Mouse (Mus musculus) left cerebral cortex, postnatal 14 days (tissue): ENCODE results near the gene C330021F23Rik. TPM values are rescaled to one million over a fixed set of nuclear protein-coding genes. Genes with fewer than 3 reads are reported as not detected.
A peak's percentile ranks its signal among the peaks of the same experiment; 100 is the strongest.

Experiments
- DNase-seq, 2 experiments: peaks; one replicate each; pipeline ENCODE4 v3.0.0; 2021 to 2022; ENCODE audit warnings: low spot score in 2 of 2, mixed read lengths in 1 of 2
- intact Hi-C: fragments of 180-260 bp; cut with DNase I; formaldehyde crosslinking; loops from one replicate; pipeline ENCODE4 v1.15.1; 2025
- total RNA-seq, 2 experiments: library from RNA; stranded (reverse); gene quantifications; 2 replicates each; pipeline ENCODE4 v1.2.3; 2021

The C330021F23Rik gene
- total RNA-seq, 2 experiments from 2014 or later, result not detected

DNA sequence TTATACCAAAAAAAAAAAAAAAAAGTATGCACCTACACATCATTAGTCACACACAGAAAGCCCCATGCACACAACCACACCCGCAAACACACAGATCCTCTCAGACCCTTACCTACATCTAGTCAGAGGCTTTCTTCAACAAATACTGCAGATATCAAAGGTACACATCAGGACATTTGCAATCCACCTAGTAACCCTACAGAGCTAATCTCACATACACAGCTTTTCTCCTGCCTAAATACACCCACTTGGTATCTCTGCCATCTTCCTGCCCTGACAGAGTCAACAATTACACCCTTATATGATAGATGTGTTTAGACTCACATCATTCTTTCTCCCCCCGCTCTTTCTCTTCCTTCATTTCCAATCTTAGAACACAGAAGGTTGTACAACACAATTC lies 18.7 kb downstream of the C330021F23Rik start:
- DNase-seq, result no peak
- intact Hi-C loops, result no loop called here

DNA sequence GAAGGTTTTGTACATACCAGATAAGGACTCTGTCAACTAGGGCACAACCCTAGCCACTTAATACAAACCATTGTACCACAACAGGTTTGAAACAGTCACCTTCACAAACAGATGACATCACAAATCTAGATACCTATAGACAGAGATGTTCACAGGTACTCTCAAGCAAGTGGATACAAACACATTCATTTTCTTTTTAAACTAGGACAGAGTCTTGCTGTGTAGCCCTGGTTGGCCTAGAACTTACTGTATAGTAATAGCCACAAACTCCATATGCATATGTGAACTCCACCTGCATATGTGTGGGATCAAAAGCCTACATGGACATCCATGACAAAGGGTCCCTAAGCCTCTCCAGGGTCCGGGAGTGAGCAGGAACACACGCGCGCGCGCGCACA lies 19.2 kb downstream of the C330021F23Rik start, which contains the start of gene Camsap3:
TSS of gene Camsap3 (plus strand) at position 301 of the 398 bp plus-strand sequence.
- no peak for DNase-seq
- intact Hi-C loops, result no loop called here

DNA sequence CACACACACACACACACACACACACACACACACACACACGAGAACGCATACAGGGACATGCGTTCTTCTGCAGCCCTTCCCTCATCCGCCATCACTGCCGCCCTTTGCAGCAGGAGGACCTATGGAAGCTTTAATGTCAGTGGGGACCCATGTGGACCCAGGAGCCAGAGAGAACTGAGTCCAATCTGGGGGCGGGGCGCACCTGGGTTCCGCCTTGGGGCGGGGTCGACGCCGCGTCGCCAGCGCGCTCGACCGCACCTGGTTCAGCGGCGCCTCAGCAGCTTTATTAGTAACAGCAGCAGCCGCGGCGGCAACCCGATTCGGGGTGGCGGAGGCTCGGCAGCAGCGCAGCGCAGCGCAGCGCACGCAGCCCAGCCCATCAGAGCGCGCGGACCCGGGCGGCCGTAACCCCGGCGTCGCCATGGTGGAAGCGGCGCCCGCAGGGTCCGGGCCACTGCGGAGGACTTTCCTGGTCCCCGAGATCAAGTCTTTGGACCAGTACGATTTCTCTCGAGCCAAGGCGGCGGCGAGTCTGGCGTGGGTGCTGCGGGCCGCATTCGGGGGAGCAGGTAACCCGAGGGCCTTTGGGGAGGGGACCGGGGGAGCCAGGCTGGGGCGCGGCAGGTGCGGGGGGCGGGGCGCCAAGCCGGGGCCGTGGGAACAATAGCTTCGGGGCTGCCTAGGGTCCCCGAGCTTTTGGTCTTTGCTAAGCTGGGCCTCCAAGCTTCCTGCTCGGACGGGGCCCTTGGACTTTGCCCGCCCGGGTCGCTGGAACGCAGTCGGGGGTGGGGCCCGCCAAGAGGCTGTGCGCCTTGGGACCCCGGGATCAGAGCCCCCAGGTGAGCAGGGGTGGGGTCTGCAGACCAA lies 19.8 kb downstream of the C330021F23Rik start:
- peak; percentile 71 to 75 for DNase-seq
- intact Hi-C loops, result no loop called here

DNA sequence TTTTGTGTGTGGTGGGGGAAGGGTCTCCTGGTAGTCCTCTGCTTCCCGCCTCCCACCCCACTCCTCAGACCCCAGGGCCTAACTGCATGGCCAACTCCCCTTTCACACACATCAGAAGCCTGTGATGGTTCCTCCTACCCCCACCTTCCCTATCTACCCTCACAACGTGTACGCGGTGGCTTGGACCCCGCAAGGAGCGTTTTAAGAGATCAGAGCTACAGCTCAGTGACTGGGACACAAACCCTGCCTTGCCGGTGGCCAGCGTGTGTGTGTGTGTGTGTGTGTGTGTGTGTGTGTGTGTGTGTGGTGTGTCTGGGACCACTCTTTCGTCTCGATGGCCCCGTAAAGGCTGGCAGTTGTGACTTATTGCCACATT lies 20.5 kb downstream of the C330021F23Rik start:
- intact Hi-C loops, result no loop called here
- DNase-seq, result peak in 1 of 2 experiments; percentile 21

- no peak for DNase-seq
- intact Hi-C loops, result no loop called here
Measured at GRCm38 (mm10) chr8:3593470-3593869, 25.7 kb downstream of the C330021F23Rik start.

GRCm38 (mm10) chr8:3594466-3594865 lies 26.7 kb downstream of the C330021F23Rik start:
- intact Hi-C loops, result no loop called here
- no peak for DNase-seq

DNA sequence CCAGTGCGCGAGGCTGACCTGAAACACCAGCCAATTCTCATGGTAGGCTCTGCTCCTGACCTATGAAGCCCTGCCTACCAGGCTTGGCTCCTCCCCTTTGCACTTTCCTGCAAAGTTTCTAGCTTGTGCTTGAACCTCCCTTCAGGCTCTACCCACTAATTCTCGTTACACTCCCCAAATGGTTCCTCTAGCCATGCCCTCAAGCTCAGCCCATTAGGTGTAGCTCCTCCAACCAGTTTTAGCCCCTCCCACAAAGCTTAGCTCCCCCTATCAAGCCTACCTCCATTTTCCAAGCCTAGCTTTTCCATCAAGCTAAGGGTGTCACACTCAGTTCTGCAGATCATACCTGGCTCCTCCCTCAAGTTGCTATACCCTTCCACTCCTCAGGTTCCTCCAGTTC lies 30.3 kb downstream of the C330021F23Rik start:
- no peak for DNase-seq
- intact Hi-C loops, result no loop called here

DNA sequence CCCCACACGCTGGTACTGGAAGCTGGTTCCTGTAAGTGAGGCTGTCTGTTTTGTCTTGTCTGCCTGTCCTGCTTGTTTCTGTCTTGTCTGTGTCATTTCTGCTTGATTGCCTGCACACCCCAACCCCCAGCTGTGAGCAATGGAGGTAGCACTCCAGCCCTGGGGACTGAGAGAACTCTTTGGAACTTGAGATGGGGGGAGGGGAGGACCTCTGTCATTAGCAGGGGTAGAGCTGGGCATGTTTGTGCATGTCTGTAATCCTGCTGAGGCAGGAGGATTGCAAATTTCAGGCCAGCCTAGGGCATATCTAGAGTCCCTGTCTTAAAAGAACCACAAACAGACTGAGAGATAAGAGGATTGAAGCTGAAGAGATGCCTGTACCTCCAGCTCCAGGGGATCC lies 31.4 kb downstream of the C330021F23Rik start:
- intact Hi-C loops, result no loop called here
- no peak for DNase-seq

GRCm38 (mm10) chr8:3600401-3600800 lies 32.6 kb downstream of the C330021F23Rik start:
- DNase-seq, result no peak
- intact Hi-C loops, result no loop called here

DNA sequence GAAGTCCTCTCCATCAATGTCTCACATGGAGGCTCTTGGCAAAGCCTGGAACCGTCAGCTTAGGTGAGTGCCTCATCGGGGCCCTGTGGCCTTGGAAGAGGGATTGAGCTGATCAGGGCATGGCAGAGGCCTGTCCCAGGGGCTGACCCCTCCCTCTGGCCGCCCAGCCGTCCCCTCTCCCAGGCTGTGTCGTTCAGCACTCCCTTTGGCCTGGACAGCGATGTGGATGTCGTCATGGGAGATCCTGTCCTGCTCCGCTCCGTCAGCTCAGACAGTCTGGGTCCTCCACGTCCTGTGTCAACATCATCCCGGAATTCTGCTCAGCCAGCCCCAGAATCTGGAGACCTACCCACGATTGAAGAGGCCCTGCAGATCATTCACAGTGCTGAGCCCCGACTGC lies 35.6 kb downstream of the C330021F23Rik start:
- DNase-seq, result no peak
- intact Hi-C loops, result no loop called here

DNA sequence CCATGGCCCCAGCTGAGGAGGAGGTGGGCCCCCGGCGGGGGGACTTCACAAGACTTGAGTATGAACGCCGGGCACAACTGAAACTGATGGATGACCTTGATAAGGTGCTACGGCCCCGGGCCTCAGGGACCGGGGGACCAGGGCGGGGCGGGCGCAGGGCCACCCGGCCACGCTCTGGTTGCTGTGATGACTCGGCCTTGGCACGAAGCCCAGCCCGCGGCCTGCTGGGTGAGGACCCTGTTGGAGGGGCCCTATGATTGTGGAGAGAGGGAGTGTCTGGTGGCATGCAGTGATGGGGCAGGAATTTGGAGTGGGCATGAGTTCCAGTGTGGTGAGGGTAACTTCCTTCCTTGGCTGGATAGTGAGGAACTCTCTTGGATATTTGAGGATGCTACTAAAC lies 38.8 kb downstream of the C330021F23Rik start:
- intact Hi-C loops, result no loop called here
- DNase-seq, result no peak

- intact Hi-C loops, result no loop called here
- no peak for DNase-seq
Measured at GRCm38 (mm10) chr8:3607822-3608221, 40.0 kb downstream of the C330021F23Rik start.

DNA sequence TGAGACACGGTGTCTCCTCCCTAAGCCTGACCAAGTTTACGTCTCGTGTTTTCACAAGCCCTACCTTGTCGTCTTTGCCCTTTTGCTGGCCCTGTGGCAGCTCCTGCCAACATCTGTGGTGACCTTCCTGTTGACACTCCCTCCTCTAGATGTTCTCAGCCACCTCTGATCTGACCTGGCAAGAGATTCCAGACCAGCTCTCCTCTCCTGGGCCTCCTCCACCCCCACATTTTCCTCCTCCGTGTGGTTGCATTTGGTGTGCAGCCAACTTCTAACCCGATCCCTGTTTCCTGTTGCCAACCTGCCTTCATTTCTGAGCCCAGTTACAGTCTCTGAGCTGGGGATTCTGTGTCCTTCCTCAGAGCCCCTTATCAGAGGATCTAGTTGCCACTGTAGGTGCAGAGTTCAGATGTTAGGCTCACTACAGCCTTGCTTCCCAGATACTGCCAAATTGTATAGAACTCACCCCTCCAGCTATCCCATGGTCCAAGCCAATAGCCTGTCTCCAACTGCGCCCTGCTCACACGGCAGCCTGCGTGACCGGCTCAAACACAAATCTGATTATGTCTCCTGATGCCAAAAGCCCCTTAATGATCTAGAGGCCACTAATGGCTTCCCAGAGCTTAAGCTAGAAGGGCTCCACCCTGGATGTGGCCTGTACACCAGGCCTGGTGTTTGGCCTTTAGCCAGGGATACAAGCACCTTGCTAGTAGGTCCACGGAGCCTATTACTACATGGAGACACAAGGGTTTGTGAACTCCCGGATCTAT lies 41.4 kb downstream of the C330021F23Rik start:
- intact Hi-C loops, result no loop called here

DNA sequence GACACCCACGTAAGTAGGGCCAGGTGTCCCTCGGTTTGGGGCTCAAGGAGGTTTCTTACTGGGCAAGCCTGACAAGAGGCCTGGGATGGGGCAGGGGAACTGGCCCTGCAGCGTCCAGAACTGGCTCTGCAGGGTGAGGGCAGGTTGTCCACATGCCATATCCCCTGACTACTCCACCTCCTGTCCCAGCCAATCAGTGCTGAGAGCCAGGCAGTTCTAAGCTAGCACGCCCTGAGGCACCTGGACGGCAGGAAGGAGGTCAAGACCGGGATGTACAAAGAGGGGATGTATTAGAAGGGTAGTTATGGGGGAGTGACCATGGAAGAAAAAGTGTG lies 42.0 kb downstream of the C330021F23Rik start:
- no peak for DNase-seq
- intact Hi-C loops, result no loop called here

More for the DNA sequence above, 41.4 kb downstream of the C330021F23Rik start:
- no peak for DNase-seq

DNA sequence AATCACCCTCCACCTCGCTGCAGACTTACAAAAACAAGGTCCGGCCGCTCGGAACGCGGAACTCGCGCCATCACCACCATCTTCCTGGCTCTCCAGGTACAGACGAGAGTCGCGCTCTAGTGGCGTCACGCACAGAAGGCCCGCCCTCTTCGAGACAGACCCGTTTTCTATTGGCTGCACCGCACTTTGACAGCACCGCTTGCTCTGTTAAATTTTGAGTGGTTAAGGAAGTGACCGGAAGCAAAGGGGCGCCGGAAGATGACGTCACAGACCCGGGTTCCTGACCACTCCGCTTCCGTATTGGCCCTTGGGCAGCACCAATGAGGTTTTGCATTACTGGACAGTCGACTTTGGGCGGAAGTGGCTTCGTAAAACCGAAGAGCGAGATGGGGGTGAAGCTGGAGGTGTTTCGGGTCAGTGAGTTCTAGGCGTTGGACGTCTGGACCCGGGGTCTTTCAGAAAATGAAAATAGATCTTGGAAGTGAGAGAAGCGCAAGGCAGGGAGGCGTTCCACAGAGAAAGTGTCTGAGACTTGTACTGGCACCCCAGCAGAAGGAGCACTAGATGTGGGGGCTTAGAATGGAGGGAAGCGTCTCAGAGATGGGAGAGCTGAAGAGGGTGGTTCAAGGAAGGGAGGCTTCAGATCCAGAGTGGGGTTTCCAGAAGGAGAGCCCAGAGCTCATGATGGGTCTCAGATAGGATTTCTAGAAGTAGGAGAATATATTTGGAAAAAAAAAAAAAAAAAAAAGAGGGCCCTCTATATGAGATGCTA lies 53.6 kb downstream of the C330021F23Rik start, which contains the start of the genes Xab2 and Pet100:
TSS of gene Xab2 (minus strand) at position 118 of the 772 bp plus-strand sequence.
TSS of gene Pet100 (plus strand) at position 350 of the 772 bp plus-strand sequence.
- peak; percentile 99 to 100 for DNase-seq
- intact Hi-C loops, result loop anchor here (2.0 kb wide), 1 partner anchor 55 kb away; the partner anchor contains the start of gene Trappc5

- intact Hi-C loops, result no loop called here
- DNase-seq, result no peak
Measured at GRCm38 (mm10) chr8:3622119-3622518, 54.3 kb downstream of the C330021F23Rik start.

GRCm38 (mm10) chr8:3625445-3625844 lies 57.7 kb downstream of the C330021F23Rik start, which contains the start of gene Pcp2:
Gene Pcp2 (minus strand): TSS chr8:3625545.
- no peak for DNase-seq
- intact Hi-C loops, result no loop called here

DNA sequence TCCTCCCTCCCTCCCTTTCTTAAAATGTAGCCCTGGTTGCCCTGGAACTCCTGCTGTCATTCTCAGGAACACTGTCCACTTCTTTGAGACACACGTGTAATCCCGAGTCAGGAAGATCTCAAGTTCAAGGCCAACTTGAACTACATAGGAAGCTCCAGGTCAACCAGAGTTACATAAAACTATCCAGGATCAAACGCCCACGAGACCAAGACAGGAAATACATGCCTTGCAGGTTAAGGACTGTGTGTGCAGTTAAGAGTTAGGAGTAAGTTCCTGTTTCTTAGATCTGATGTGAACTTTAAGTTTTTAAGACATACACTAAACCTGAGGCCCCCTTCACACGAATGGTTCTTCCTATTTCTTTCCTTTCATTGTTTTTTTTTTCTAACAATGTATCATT lies 59.2 kb downstream of the C330021F23Rik start:
- DNase-seq, result no peak
- intact Hi-C loops, result no loop called here

DNA sequence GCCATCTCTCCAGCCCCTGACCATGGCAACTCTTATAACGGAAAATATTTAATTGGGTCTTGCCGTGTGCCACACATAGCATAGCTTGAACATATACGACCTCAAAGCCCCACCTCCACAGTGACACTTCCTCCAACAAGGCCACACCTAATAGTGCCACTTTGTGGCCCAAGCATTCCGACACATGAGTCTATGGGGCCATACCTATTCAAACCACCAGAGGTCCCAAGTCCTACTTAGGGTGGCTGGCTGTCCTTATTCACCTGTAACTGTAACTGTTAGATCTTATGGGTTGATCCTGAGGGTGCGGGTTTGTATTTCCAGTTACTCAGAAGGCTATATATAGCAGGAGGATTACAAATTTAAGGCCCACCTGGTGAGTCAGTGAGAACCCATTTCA lies 60.2 kb downstream of the C330021F23Rik start:
- DNase-seq, result peak; percentile 55 to 61
- intact Hi-C loops, result no loop called here
